Mouse (Mus musculus) bone marrow, adult 2 months (tissue): ENCODE data around the gene Gm17606.

Source experiments
- CTCF ChIP-seq: fragments of 200-500 bp; IDR thresholded peaks from 2 replicates; pipeline ENCODE4 v1.5.1; 2011; ENCODE audit warnings: low read length, control low read depth; ENCODE audit not compliant: control insufficient read depth, insufficient read depth
- POLR2A ChIP-seq: fragments of 200-500 bp; IDR thresholded peaks from 2 replicates; pipeline ENCODE4 v1.6.1; 2011; ENCODE audit warnings: low read depth, mild to moderate bottlenecking, control low read depth, low read length, borderline replicate concordance; ENCODE audit not compliant: control insufficient read depth

DNA sequence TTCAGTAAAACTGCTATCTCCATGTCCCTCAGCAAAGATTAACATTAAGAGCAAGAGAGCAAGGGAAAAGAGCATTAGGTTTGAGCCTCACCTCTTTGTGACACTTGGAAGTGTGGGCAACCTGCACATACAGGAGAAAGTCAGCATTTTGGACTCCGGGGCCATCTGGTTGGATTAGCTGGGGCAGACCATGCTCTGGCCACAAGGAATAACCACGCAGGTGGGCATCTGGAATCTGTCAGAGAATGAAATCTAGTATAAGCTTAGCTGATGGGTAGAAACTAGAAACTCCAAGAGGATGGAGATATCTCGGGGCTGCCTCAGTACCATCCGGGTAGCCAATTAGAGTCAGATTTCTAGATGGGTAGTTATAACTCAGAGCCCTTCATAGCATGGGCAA, 56.0 kb downstream of the Gm17606 start:
- TF ChIP-seq POLR2A (no peak), CTCF (no peak)
